8 mouse cellular contexts compared by ENCODE assay signal in the genomic region with DNA sequence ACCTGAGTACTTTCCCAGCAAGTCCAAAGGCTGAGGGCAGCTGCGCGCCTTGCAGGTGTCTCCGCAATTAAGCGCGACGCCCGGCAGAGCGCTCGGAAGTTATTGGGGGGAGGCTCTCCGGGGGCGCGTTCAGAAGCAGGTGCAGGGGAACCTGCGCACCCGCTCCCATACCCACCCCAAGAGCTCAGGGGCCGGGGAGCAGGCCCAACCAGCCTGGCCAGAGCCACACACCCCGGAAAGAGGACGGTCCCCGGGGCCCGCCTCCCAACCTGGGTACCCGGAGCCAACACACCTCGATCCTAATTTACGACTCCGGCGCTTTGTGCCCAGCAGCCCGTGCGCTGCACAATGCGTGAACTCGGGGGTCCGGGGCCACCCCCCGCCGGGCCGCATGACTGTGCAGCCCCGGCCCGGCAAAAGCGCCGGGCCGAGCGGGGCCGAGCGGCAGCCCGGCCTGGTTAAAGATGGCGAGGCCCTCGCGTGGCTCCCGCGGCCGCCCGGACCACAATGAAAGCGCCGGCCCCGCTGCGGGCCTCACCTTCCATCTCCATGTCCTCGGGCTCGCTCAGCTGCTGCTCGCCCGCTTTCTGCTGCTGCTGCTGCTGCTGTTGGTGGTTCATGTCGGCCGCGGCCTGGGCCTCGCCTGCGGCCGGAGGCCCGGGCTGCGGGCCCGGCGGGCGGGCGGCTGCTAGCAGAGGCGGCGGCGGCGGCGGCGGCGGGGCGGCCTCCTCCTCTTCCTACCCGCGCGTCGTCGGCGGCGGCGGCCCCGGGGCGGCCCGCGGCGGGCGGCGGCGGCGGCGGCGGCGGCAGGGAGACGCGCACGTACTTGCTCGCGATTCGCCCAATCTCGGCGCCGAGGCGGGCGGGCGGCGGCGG. TPM values are rescaled to one million over a fixed set of nuclear protein-coding genes. Genes with fewer than 3 reads are reported as not detected.
DNase-seq lines count a peak whose midpoint lies in the region; ATAC-seq and TF ChIP-seq lines count a peak whose summit lies in the region.

No protein-coding gene starts in this region.

- H3K79me2 ChIP-seq in MEL (ENCODE audit: control insufficient read depth, insufficient read depth, low read length, poor library complexity), result peaks cover 60% of the 10 kb centered on the region

- TF ChIP-seq EP300 in MEL (IDR thresholded peaks at IDR 0.05; ENCODE audit: low read depth in 1 of 2, low read length in 2 of 2), result no peak

- peak; percentile 54 for DNase-seq in CD4-positive helper T cell, adult 2 months (ENCODE audit: low read depth, low spot score)
- DNase-seq in MEL (ENCODE audit: low read depth, low spot score), result peak; percentile 57
- DNase-seq in embryo, embryonic 10.5 days (ENCODE audit: low spot score), result peak; percentile 42
- peak; percentile 52 for DNase-seq in kidney, postnatal 0 days (ENCODE audit: low spot score)
- peak; percentile 59 for DNase-seq in midbrain, embryonic 10.5 days (ENCODE audit: low spot score)
- DNase-seq in frontal cortex, postnatal 36 days (ENCODE audit: low spot score in 2 of 2), result no peak

- ATAC-seq in heart, embryonic 12.5 days (ENCODE audit: insufficient number of reproducible peaks, low FRiP score), result peak; percentile 31
- peak; percentile 41 for ATAC-seq in kidney, postnatal 0 days (replicated peaks; ENCODE audit: low FRiP score, low read depth)
- ATAC-seq in stomach, embryonic 14.5 days (ENCODE audit: insufficient number of reproducible peaks, insufficient read depth, low FRiP score, low read depth), result peak; percentile 29; the same call in 1 of the 2 replicates

- no peak; a peak in 1 of 4 replicates for TF ChIP-seq POLR2A in MEL (IDR thresholded peaks at IDR 0.05; ENCODE audit: control insufficient read depth in 1 of 2, insufficient read depth in 1 of 2, low read depth in 1 of 2, low read length in 2 of 2, poor library complexity in 1 of 2)

- H3K4me1 ChIP-seq in MEL (ENCODE audit: control insufficient read depth in 1 of 2, insufficient read depth in 2 of 2, low read length in 2 of 2), result peaks cover 4 to 30% of the 10 kb centered on the region in 2 experiments; a peak in 3 of 4 replicates
- peaks cover 39% of the 10 kb centered on the region for H3K4me1 ChIP-seq in heart, embryonic 12.5 days (replicated peaks)
- peaks cover 20% of the 10 kb centered on the region for H3K4me1 ChIP-seq in kidney, postnatal 0 days (replicated peaks; ENCODE audit: insufficient read depth, low read length)
- H3K4me1 ChIP-seq in midbrain, embryonic 10.5 days, result peaks cover 40% of the 10 kb centered on the region
- H3K4me1 ChIP-seq in stomach, embryonic 14.5 days (ENCODE audit: control insufficient read depth, insufficient read depth, low read length), result peaks cover 15% of the 10 kb centered on the region

- TF ChIP-seq CTCF in MEL (IDR thresholded peaks at IDR 0.05 in 2 of 3, conservative IDR thresholded peaks at IDR 0.05 in 1 of 3; ENCODE audit: control insufficient read depth in 1 of 3, insufficient read depth in 1 of 3, low read depth in 2 of 3, low read length in 3 of 3, poor library complexity in 1 of 3, severe bottlenecking in 1 of 3), result no peak
- TF ChIP-seq CTCF in kidney, postnatal 0 days (IDR thresholded peaks at IDR 0.05; ENCODE audit: low read depth), result no peak

- 9% methylated on average over 92 of the region's 110 CpGs for WGBS in heart, embryonic 12.5 days
- WGBS in kidney, postnatal 0 days, result under 1% methylated on average over 67 of the region's 110 CpGs
- 4% methylated on average over 109 of the region's 110 CpGs for WGBS in midbrain, embryonic 10.5 days
- WGBS in stomach, embryonic 14.5 days, result under 1% methylated on average over 101 of the region's 110 CpGs

- no peaks in the 10 kb centered on the region for H3K27me3 ChIP-seq in MEL (ENCODE audit: control insufficient read depth in 1 of 2, insufficient read depth in 2 of 2, low read length in 2 of 2)
- no peaks in the 10 kb centered on the region for H3K27me3 ChIP-seq in heart, embryonic 12.5 days (replicated peaks)
- no peaks in the 10 kb centered on the region for H3K27me3 ChIP-seq in kidney, postnatal 0 days (ENCODE audit: insufficient read depth, low read length)
- no peaks in the 10 kb centered on the region for H3K27me3 ChIP-seq in midbrain, embryonic 10.5 days (ENCODE audit: low read depth, poor library complexity, severe bottlenecking)
- no peaks in the 10 kb centered on the region for H3K27me3 ChIP-seq in stomach, embryonic 14.5 days (ENCODE audit: control insufficient read depth, insufficient read depth, low read length)

- H3K9me3 ChIP-seq in MEL (replicated peaks; ENCODE audit: insufficient read depth, low read length), result no peaks in the 10 kb centered on the region
- H3K9me3 ChIP-seq in heart, embryonic 12.5 days (replicated peaks), result no peaks in the 10 kb centered on the region
- no peaks in the 10 kb centered on the region for H3K9me3 ChIP-seq in kidney, postnatal 0 days (replicated peaks; ENCODE audit: low read length)
- no peaks in the 10 kb centered on the region for H3K9me3 ChIP-seq in midbrain, embryonic 10.5 days (replicated peaks)
- H3K9me3 ChIP-seq in stomach, embryonic 14.5 days (ENCODE audit: control insufficient read depth, low read depth, low read length), result no peaks in the 10 kb centered on the region

- peak overlapping the region; percentile 98 for H3K4me2 ChIP-seq in heart, embryonic 12.5 days
- H3K4me2 ChIP-seq in kidney, postnatal 0 days (ENCODE audit: low read length), result peak overlapping the region; percentile 93
- H3K4me2 ChIP-seq in stomach, embryonic 14.5 days (replicated peaks; ENCODE audit: low read depth, low read length), result peak overlapping the region; percentile 92

- H3K36me3 ChIP-seq in MEL (ENCODE audit: control insufficient read depth in 1 of 2, insufficient read depth in 2 of 2, low read length in 2 of 2), result peaks cover 4 to 22% of the 10 kb centered on the region in 2 experiments
- H3K36me3 ChIP-seq in heart, embryonic 12.5 days, result no peaks in the 10 kb centered on the region
- no peaks in the 10 kb centered on the region for H3K36me3 ChIP-seq in kidney, postnatal 0 days (ENCODE audit: insufficient read depth, low read length)
- H3K36me3 ChIP-seq in midbrain, embryonic 10.5 days, result peaks cover 9% of the 10 kb centered on the region
- H3K36me3 ChIP-seq in stomach, embryonic 14.5 days (ENCODE audit: control insufficient read depth, insufficient read depth, low read length), result no peaks in the 10 kb centered on the region; the same call in 1 of the 2 replicates

- H3K27ac ChIP-seq in MEL (ENCODE audit: control insufficient read depth, low read depth, low read length), result peak overlapping the region; percentile 55
- H3K27ac ChIP-seq in heart, embryonic 12.5 days (ENCODE audit: poor library complexity, severe bottlenecking), result peak overlapping the region; percentile 98
- peak overlapping the region; percentile 98 for H3K27ac ChIP-seq in kidney, postnatal 0 days
- peak overlapping the region; percentile 96 for H3K27ac ChIP-seq in midbrain, embryonic 10.5 days (replicated peaks)
- H3K27ac ChIP-seq in stomach, embryonic 14.5 days (ENCODE audit: low read length), result peak overlapping the region; percentile 89

- TF ChIP-seq RAD21 in MEL (IDR thresholded peaks at IDR 0.05; ENCODE audit: low read depth, low read length), result no peak

- peak overlapping the region; percentile 73 to 93 for H3K4me3 ChIP-seq in MEL (ENCODE audit: control insufficient read depth in 1 of 2, insufficient read depth in 1 of 2, low read depth in 2 of 2, low read length in 2 of 2)
- H3K4me3 ChIP-seq in heart, embryonic 12.5 days, result peak overlapping the region; percentile 90
- peak overlapping the region; percentile 95 for H3K4me3 ChIP-seq in kidney, postnatal 0 days (replicated peaks; ENCODE audit: low read depth, low read length)
- peak overlapping the region; percentile 99 for H3K4me3 ChIP-seq in midbrain, embryonic 10.5 days
- peak overlapping the region; percentile 100 for H3K4me3 ChIP-seq in stomach, embryonic 14.5 days (ENCODE audit: low read depth, low read length)

- peak overlapping the region; percentile 97 for H3K9ac ChIP-seq in MEL (ENCODE audit: control insufficient read depth, low read depth, low read length, poor library complexity, severe bottlenecking)
- peak overlapping the region; percentile 95 for H3K9ac ChIP-seq in heart, embryonic 12.5 days
- H3K9ac ChIP-seq in kidney, postnatal 0 days (ENCODE audit: low read depth, low read length), result peak overlapping the region; percentile 99
- peak overlapping the region; percentile 92 for H3K9ac ChIP-seq in stomach, embryonic 14.5 days (replicated peaks; ENCODE audit: low read depth, low read length)

TF ChIP-seq in MEL, 35 proteins besides CTCF, POLR2A, EP300 and RAD21:
- TF ChIP-seq POLR2AphosphoS2 (IDR thresholded peaks at IDR 0.05; ENCODE audit: low read length), result no peak
- peak; percentile 68; the same call in 1 of the 2 replicates for TF ChIP-seq UBTF (IDR thresholded peaks at IDR 0.05; ENCODE audit: borderline replicate concordance, insufficient read depth, low read depth, low read length)
TF ChIP-seq in MEL: peak in this region for 1.

RNA-seq across cellular contexts. Expression of a gene that starts 54.2 kb away (rescaled TPM):
- 101 and 105 TPM in 2 replicates for total RNA-seq in MEL (2012; rRNA removed)
- 100 to 1,000 TPM in 1 of 2 experiments, 10 to 100 TPM in 1; 94.2 to 425 TPM for polyA plus RNA-seq in MEL (2012; ENCODE audit: insufficient read depth in 1 of 2, insufficient read length in 2 of 2, low read depth in 1 of 2, low replicate concordance in 2 of 2, missing spikeins in 1 of 2)
- polyA plus RNA-seq in heart, embryonic 12.5 days (2016; fragmentation: Nextera tagmentation; extraction: Ambion mirVana), result 17.1 and 21.1 TPM in 2 replicates
- polyA plus RNA-seq in kidney, postnatal 0 days (2015; fragmentation: Nextera tagmentation; extraction: Ambion mirVana), result 22.1 and 22.7 TPM in 2 replicates
- 25.0 and 28.1 TPM in 2 replicates for polyA plus RNA-seq in midbrain, embryonic 10.5 days (2016; fragmentation: Nextera tagmentation; extraction: Ambion mirVana)
- 56.6 and 65.0 TPM in 2 replicates for polyA plus RNA-seq in stomach, embryonic 14.5 days (2014; fragmentation: Nextera tagmentation; extraction: Ambion mirVana)

RNA-seq across cellular contexts. Expression of a gene that starts 57.3 kb away (rescaled TPM):
- total RNA-seq in MEL (2012; rRNA removed), result not detected in 2 replicates
- not detected for polyA plus RNA-seq in MEL (2012; ENCODE audit: insufficient read depth in 1 of 2, insufficient read length in 2 of 2, low read depth in 1 of 2, low replicate concordance in 2 of 2, missing spikeins in 1 of 2)
- not detected in 2 replicates for polyA plus RNA-seq in heart, embryonic 12.5 days (2016; fragmentation: Nextera tagmentation; extraction: Ambion mirVana)
- not detected in 2 replicates for polyA plus RNA-seq in kidney, postnatal 0 days (2015; fragmentation: Nextera tagmentation; extraction: Ambion mirVana)
- polyA plus RNA-seq in midbrain, embryonic 10.5 days (2016; fragmentation: Nextera tagmentation; extraction: Ambion mirVana), result not detected in 2 replicates
- not detected in 2 replicates for polyA plus RNA-seq in stomach, embryonic 14.5 days (2014; fragmentation: Nextera tagmentation; extraction: Ambion mirVana)

Comparison
In these comparisons a context has a peak if more than half of its experiments do, and no peak if none do; other contexts are left out.
1. DNase-seq: peak in CD4-positive helper T cell, adult 2 months (single experiment), MEL (single experiment), embryo, embryonic 10.5 days (single experiment), kidney, postnatal 0 days (single experiment) and midbrain, embryonic 10.5 days (single experiment); none in frontal cortex, postnatal 36 days (0 of 2).
2. Peak in every context shown above with its lines, with median percentiles within 50 percentile points of each other: H3K27ac ChIP-seq, H3K4me3 ChIP-seq, H3K9ac ChIP-seq, ATAC-seq and H3K4me2 ChIP-seq.